Mouse (Mus musculus) layer of hippocampus, adult 9-10 months (tissue): Measurements from ENCODE around the gene Ddx46.
A peak's percentile ranks its signal among the peaks of the same experiment; 100 is the strongest.
"Not testable (repeated sequence)": the region's sequence is repeated elsewhere in the genome, so short reads cannot be mapped to it uniquely, and the experiment has no call there.

ENCODE experiments used
- DNase-seq: peaks from one replicate; pipeline ENCODE4 v3.0.0; 2022; ENCODE audit warnings: low spot score

Ddx46 gene

GRCm38 (mm10) chr13:55640480-55640879, 5.7 kb downstream of the Ddx46 start:
- DNase-seq = peak; percentile 79

- DNase-seq = no peak
These were observed 9.7 kb downstream of the Ddx46 start for GRCm38 (mm10) chr13:55644525-55644924.

GRCm38 (mm10) chr13:55650098-55650497, 15.3 kb downstream of the Ddx46 start:
- DNase-seq = no peak

GRCm38 (mm10) chr13:55650980-55651379, 16.2 kb downstream of the Ddx46 start:
- no peak for DNase-seq

GRCm38 (mm10) chr13:55668550-55668949, 33.7 kb downstream of the Ddx46 start:
- no peak for DNase-seq

- DNase-seq = no peak
These were observed 37.9 kb downstream of the Ddx46 start for GRCm38 (mm10) chr13:55672711-55673110.

- no peak for DNase-seq
These were observed 42.5 kb downstream of the Ddx46 start for GRCm38 (mm10) chr13:55677364-55677763.

GRCm38 (mm10) chr13:55682201-55682600, 47.4 kb downstream of the Ddx46 start:
- no peak for DNase-seq

- DNase-seq = no peak
These were observed 48.8 kb downstream of the Ddx46 start for GRCm38 (mm10) chr13:55683581-55683980.

GRCm38 (mm10) chr13:55686107-55686633, 51.3 kb downstream of the Ddx46 start:
- DNase-seq = no peak

GRCm38 (mm10) chr13:55687927-55688602, 53.2 kb downstream of the Ddx46 start:
- no peak for DNase-seq

- peak; percentile 59 for DNase-seq
These were observed 57.9 kb downstream of the Ddx46 start, which contains the start of gene B230219D22Rik for GRCm38 (mm10) chr13:55692535-55693242. B230219D22Rik (plus strand) TSS chr13:55693124.

GRCm38 (mm10) chr13:55693243-55693721, 58.5 kb downstream of the Ddx46 start:
- no peak for DNase-seq

- no peak for DNase-seq
These were observed 59.3 kb downstream of the Ddx46 start for GRCm38 (mm10) chr13:55694110-55694509.

- DNase-seq = not testable (repeated sequence)
These were observed 61.2 kb downstream of the Ddx46 start for GRCm38 (mm10) chr13:55695989-55696388.

GRCm38 (mm10) chr13:55704301-55704700, 69.5 kb downstream of the Ddx46 start:
- no peak for DNase-seq

- DNase-seq = no peak
These were observed 78.0 kb downstream of the Ddx46 start for GRCm38 (mm10) chr13:55712846-55713245.

GRCm38 (mm10) chr13:55714501-55715166, 79.8 kb downstream of the Ddx46 start, which contains the start of gene Txndc15:
Txndc15 (plus strand) TSS chr13:55714650.
- peak; percentile 75 for DNase-seq

- no peak for DNase-seq
These were observed 80.3 kb downstream of the Ddx46 start for GRCm38 (mm10) chr13:55715167-55715512.

- no peak for DNase-seq
These were observed 81.2 kb downstream of the Ddx46 start for GRCm38 (mm10) chr13:55715908-55716510.

GRCm38 (mm10) chr13:55721516-55721915, 86.7 kb downstream of the Ddx46 start:
- DNase-seq = no peak

- no peak for DNase-seq
These were observed 87.2 kb downstream of the Ddx46 start for GRCm38 (mm10) chr13:55721995-55722394.
